Mouse (Mus musculus): Measurements from ENCODE around the gene 3830403N18Rik. TPM values are rescaled to one million over a fixed set of nuclear protein-coding genes. Genes with fewer than 3 reads are reported as not detected.

The 3830403N18Rik gene
- total RNA-seq (2023): under 1 TPM in 1 of 2 experiments, not detected in 1; 0.66 TPM

DNA sequence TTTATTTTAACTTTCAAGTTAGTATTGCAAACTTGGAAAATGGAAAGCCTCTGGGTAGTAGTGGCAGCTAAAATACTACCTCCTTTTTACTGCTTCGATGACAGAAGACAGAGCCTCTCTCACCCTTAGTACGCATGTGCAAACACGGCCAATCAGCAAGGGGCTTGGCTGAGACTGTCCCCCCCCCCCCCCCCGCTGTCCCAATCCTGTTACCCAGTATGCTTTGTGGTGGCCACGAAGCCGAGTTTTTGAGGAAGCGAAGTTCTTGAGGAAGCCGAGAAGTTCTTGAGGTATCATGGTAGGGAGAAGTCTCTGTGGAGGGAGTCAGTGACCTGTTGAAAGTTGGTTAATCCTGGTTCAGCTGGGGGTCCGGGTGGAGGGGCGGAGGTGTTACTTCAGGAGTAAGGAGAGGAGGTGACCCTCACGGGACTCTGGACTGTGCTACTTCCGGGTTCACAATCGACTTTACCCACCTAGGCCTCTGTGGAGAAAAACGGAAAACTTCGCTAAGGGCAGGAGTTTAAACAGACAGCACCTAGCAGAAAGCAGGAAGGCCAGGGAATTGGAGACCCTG lies at the start of gene 3830403N18Rik:
TSS of gene 3830403N18Rik (plus strand) at position 237 of the 574 bp plus-strand sequence.

Other genes with a start within 250 kb of the 3830403N18Rik start
- gene Gm773, start 76.3 kb downstream of the 3830403N18Rik start, total RNA-seq (2023): not detected
- gene Zfp449, start 209.8 kb downstream of the 3830403N18Rik start, total RNA-seq (2023): under 1 TPM; 0.20 to 0.49 TPM
- not detected for gene Smim10l2a, start 238.0 kb downstream of the 3830403N18Rik start, total RNA-seq (2023)